Mouse (Mus musculus): ENCODE results near the gene Olfr368.

DNA sequence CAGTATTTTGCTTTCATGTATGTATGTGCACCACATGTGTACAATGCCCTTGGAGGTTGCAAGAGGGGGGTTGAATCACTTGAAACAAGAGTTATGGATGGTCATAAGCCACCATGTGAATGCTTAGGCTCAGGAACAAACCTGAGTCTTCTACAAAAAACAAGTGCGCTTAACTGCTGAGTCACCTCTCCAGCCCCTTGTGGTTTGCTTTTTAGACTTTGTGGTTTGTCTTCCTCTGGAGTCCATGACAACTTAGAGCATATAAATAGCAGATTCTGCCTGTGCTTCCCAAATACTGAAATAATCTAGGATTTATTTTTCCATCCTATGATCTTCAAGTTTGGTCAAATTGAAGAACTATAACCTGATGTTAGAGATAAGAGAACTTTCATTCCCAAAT lies 49.7 kb downstream of the Olfr368 start:
- TF ChIP-seq CTCF (IDR thresholded peaks at IDR 0.05; ENCODE audit: control insufficient read depth, insufficient read depth, low read length) (no peak), POLR2A (IDR thresholded peaks at IDR 0.05; ENCODE audit: borderline replicate concordance, control insufficient read depth, low read depth, low read length) (no peak)
